Mouse (Mus musculus) cerebellum, postnatal 25 days (tissue): ENCODE measurements around the gene Ndufs3.
"Not testable (repeated sequence)": the region's sequence is repeated elsewhere in the genome, so short reads cannot be mapped to it uniquely, and the experiment has no call there.

Experiments
- DNase-seq, 2 experiments: peaks; one replicate each; pipeline ENCODE4 v3.0.0; 2021; ENCODE audit warnings: mixed read lengths in 2 of 2

The Ndufs3 gene

GRCm38 (mm10) chr2:90904856-90905224 is 213 bp upstream of the Ndufs3 start:
- no peak for DNase-seq

- DNase-seq = no peak
These were observed 1.2 kb downstream of the Ndufs3 start for GRCm38 (mm10) chr2:90903398-90903797.

- not testable (repeated sequence) for DNase-seq
These were observed 10.3 kb downstream of the Ndufs3 start for GRCm38 (mm10) chr2:90894299-90894677.

- DNase-seq = no peak
These were observed 10.8 kb downstream of the Ndufs3 start for GRCm38 (mm10) chr2:90893673-90894298.

GRCm38 (mm10) chr2:90889550-90890548 is 14.8 kb downstream of the Ndufs3 start:
- peak; percentile 81 to 86 for DNase-seq

- DNase-seq = no peak
These were observed 17.0 kb downstream of the Ndufs3 start for GRCm38 (mm10) chr2:90887627-90888026.

GRCm38 (mm10) chr2:90886436-90886835 is 18.2 kb downstream of the Ndufs3 start:
- DNase-seq = peak; percentile 37 to 51

- peak; percentile 81 to 85 for DNase-seq
These were observed 19.2 kb downstream of the Ndufs3 start, which contains the start of gene C1qtnf4 for GRCm38 (mm10) chr2:90885218-90886041. Gene C1qtnf4 (plus strand): TSS chr2:90885860.

GRCm38 (mm10) chr2:90881824-90882223 is 22.8 kb downstream of the Ndufs3 start:
- DNase-seq = no peak

- no peak for DNase-seq
These were observed 24.4 kb downstream of the Ndufs3 start for GRCm38 (mm10) chr2:90880144-90880785.

GRCm38 (mm10) chr2:90879419-90879818 is 25.2 kb downstream of the Ndufs3 start:
- DNase-seq = no peak

- DNase-seq = no peak
These were observed 26.9 kb downstream of the Ndufs3 start for GRCm38 (mm10) chr2:90877584-90878259.

- no peak for DNase-seq
These were observed 29.4 kb downstream of the Ndufs3 start for GRCm38 (mm10) chr2:90875239-90875638.

- DNase-seq = peak; percentile 49 to 66
These were observed 30.6 kb downstream of the Ndufs3 start for GRCm38 (mm10) chr2:90874025-90874424.

GRCm38 (mm10) chr2:90871180-90871961 is 33.3 kb downstream of the Ndufs3 start:
- peak; percentile 49 to 58 for DNase-seq

GRCm38 (mm10) chr2:90870136-90870601 is 34.5 kb downstream of the Ndufs3 start:
- peak; percentile 24 to 37 for DNase-seq

GRCm38 (mm10) chr2:90866524-90866923 is 38.1 kb downstream of the Ndufs3 start:
- peak; percentile 82 to 92 for DNase-seq

- no peak for DNase-seq
These were observed 40.4 kb downstream of the Ndufs3 start for GRCm38 (mm10) chr2:90864184-90864583.

- no peak for DNase-seq
These were observed 43.1 kb downstream of the Ndufs3 start for GRCm38 (mm10) chr2:90861486-90861885.

- DNase-seq = peak; percentile 80 to 83
These were observed 54.2 kb downstream of the Ndufs3 start for GRCm38 (mm10) chr2:90850401-90850800.

GRCm38 (mm10) chr2:90848331-90848730 is 56.3 kb downstream of the Ndufs3 start:
- no peak for DNase-seq
